Mouse (Mus musculus) granulocyte monocyte progenitor cell, adult 5-6 weeks (primary cell): ENCODE data around the gene C530025M09Rik. TPM values are rescaled to one million over a fixed set of nuclear protein-coding genes. Genes with fewer than 3 reads are reported as not detected.

Experiments used
- ATAC-seq: replicated peaks from 2 replicates; pipeline ENCODE4 v1.8.0; 2016; ENCODE audit warnings: mild to moderate bottlenecking, moderate TSS enrichment, inconsistent platforms; ENCODE audit not compliant: poor library complexity, severe bottlenecking
- total RNA-seq, 2 experiments: library from RNA; stranded (forward) in 1 of 2; stranded (reverse) in 1 of 2; fragments of 200-712, 200-1000 nt in 1 of 2; fragments of >200 nt in 1 of 2; fragmentation: Nextera tagmentation in 1 of 2; gene quantifications; 2 replicates each; pipeline ENCODE4 v1.2.3; 2014 to 2017

Gene C530025M09Rik
- total RNA-seq (2014; fragmentation: Nextera tagmentation) (not detected in 2 replicates), total RNA-seq (2017) (not detected in 2 replicates)

DNA sequence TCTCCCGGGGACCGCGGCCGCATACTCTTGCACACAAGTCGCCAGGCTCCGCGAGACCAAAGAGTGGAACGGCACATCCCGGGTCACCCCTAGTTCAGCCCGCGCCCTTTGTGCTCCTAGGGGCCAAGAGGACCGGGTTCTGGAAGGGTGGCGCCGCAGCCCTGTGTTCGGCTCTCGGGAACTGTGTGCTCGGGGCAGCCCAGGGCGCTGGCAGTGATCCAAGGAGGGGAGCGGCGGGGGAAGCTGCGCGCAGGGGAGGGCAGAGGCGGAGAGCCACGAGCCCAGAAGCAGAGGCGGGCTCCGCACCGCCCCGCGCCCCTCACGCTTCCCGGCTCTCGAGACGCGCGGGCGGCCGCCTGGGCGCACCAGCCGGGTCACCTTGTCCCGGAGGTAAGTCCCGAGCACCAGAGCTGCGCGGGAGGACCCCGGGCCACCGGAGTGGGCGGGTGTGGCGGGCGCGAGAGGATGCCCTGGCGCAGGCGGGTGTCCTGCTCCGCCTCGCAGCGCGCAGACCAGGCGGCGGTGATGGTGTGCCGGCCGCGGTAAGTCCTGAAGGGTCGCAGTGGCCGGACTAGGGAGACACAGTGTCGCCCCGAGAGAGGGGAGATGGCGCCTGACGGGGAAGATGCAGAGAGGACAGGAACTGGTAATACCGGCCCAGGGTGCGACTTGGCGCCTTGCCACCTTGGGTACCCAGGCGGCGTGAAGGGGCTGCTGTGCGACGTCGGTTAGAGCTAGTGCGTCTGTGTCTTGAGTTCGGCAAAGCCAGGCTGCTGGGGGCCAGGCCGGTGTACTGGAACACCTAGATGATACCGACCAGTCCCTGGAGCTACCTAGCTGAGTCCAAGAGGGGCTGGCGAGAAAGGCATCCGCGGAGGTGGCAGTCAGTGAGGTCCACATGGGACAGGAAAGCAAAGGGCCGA lies at the start of gene C530025M09Rik:
Gene C530025M09Rik, minus strand, starts transcription at position 678 of the 923 bp plus-strand sequence.
- ATAC-seq = peak; percentile 24; the same call in 1 of the 2 replicates

DNA sequence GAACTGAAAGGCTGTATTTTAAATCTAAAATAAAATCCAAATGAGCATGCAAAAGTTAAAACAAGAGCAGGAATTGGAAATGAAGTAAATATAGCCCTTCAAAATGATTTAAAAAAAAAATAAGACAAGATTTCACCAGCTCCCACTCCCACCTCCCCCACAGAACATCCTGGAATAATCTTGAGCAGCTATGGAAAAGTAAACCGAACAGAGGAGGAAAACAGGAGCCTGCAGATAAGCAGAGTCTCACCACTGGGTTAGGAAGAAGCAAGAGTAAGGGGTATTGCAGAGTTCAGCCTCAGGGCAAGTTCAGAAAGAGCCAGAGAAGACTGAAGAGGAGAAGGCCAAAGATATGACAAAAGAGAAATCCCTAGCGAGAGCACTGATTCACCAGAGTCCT lies 46.9 kb upstream of the C530025M09Rik start:
- no peak for ATAC-seq

DNA sequence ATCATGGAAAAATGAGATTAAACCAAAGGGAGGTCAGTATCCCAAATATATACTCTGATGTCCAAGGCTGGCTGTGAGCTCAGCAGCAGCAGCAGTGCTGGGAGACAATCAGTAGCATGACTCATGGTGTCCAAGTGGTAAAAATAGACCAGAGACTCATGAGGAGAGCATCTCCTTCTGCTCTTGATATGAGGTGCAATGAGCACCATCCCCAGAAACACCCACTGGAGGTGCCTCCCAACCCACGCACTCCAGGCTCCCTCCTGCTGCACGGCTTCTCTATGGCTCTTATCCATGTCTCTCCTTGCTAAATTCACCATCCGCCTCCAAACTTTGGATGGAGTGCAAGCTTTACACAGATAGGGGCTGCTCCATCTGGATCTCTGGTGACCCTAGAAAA lies 42.3 kb upstream of the C530025M09Rik start:
- ATAC-seq = no peak

DNA sequence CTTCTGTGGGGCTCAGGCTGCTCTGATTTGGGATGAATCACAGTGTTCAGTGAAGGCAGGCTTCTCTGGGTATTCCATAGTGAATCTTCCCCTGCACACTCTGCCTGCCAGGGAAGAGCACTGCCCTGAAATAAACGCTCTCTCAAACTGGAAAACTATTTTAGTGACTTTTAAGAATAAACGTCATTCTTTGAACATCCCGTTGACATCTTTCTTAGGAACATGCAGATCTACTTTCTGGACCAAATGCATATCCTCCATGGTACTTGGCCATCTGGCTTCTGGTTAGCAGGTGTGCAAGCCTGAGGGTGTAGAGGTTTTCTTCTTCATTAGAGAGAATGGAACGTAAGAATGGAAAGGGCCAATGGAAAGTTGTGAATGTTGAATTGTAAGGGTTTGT lies 41.5 kb upstream of the C530025M09Rik start:
- no peak for ATAC-seq

DNA sequence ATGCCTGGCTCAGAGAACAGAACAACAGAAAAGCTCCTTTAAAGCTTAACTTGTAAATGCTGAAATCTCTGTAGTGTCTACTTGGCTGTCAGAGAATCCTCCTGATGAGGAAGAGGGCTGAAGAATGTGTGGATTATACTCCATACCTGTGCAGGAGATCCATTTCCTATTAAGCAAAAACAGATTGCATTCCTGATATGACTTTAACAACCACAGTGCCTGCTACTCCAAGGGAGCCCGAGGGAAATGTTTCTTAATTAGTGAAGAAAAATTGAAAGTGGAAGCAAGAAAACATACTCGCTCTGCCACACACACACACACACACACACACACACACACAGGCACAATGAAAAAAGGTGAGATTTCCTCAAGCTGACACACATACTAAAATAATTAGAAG lies 39.5 kb upstream of the C530025M09Rik start:
- ATAC-seq = no peak

GRCm38 (mm10) chr2:149865914-149866435 lies 35.0 kb upstream of the C530025M09Rik start:
- ATAC-seq = no peak

DNA sequence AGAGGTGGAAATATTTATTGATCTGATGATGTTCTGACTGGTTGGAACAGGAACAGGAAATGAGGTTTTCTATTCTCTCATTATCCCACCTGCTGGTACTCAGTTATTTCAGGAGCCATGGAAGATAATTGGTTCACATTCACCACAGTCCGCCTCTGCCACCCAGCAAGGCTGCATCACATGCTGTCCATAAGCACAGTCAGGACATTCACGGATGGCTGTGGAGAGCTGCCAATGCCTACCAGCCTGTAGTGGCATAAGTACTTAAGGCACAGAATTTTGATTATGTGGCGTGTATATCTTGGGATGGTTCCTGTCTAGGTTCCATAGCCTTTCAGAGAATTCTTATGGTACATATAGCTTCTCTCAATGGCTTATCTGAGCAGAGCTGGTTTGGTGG lies 30.0 kb upstream of the C530025M09Rik start:
- no peak for ATAC-seq

GRCm38 (mm10) chr2:149848778-149849177 lies 17.8 kb upstream of the C530025M09Rik start:
- no peak for ATAC-seq

DNA sequence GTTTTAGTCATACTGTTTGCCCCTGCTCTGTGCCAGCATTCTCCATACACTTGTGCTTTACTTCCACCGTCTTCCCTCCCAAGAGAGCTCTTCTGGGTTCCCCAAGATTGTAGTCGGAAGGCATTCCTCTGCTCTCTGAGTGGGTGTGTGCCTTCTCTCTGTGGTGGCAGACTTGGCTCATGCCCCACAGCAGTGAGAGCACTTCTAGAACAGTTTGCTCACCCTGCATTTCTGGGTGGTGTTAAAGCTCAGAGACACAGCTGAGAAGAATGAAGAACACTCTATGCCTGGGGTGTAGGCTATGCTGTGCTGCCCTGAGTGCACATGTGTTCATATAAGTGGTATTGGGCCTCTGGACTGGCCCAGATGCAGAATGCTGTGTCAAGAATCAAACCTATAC lies 13.6 kb upstream of the C530025M09Rik start:
- ATAC-seq = no peak

DNA sequence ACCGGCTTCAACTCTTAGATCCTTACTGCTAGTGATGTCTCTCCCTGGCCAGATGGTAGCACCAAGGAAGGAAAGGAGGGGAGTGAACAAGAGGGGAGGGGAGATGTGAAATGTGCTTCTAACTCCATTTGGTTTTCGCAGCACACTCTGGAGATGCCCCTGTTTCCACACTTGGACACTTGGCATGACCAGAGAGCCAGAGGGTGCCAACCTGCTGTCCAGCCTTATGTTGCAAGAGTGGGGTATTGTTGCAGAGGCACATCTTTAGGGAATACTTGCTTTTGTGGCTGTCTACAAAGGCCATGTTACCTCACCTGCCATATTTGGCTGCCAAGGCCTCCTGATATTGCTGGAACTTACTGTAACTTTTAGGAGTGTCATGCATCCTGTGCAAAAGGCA lies 8.7 kb upstream of the C530025M09Rik start:
- ATAC-seq = no peak

- no peak for ATAC-seq
Observed at GRCm38 (mm10) chr2:149836471-149837135, 5.6 kb upstream of the C530025M09Rik start.

DNA sequence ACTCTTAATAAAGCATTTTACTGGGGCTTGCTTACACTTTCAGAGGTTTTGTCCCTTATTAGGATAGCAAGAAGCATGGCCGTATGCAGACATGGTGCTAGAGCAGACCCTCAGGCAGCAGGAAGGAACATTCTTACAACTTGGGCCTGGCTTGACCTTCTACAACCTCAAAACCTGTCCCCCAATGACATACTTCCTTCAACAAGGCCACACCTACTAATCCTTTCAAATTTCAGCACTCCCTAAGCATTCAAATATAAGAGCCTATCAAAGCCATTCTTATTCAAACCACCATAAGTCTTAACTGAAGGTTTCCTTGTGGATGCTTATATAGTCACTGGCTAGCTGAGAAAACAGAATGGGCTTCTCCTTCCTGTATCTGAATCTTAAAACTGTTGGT lies 4.1 kb upstream of the C530025M09Rik start:
- ATAC-seq = no peak

- no peak for ATAC-seq
Observed at GRCm38 (mm10) chr2:149832301-149832700, 1.3 kb upstream of the C530025M09Rik start.

DNA sequence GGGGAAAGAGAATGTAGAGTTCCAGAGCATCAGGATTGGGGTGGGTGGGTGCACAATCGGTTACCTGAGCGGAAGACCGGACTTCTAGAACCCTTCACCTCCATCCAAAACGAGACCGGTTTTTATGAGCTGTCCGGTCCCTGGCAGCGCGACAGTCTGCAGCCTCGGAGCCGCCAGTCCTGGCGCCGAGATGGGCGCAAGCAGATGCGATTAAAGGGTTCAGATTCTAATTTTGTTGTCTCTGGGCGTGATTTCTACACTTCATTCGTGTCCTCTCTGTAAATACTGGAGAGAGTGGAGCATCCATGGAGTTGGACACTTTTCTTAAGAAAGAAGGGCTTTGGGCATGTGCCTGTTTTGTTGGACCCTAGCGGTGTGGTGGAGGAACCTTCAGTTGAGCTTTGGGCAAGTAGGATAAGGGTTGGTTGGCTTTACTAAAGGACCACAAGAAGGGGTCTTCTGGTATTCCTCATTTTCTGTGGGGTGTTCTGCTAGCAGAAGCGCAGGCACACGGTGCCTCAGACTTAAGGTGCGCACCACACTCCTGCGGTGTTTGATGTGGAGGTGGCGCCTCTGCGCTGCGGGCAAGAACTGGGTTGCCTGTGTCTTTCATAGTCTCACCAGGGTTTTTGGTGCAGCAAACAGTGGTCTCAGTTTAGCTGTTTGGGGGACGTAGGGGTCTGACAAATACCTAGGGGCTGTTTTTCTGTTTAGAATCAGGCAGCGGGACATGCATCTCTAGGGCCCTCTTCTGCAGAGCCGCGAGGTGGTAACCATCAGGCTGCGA lies 639 bp upstream of the C530025M09Rik start:
- ATAC-seq = no peak

GRCm38 (mm10) chr2:149829955-149830535 lies 968 bp downstream of the C530025M09Rik start:
- no peak; the same call in 1 of the 2 replicates for ATAC-seq

- no peak for ATAC-seq
Observed at GRCm38 (mm10) chr2:149828911-149829310, 2.1 kb downstream of the C530025M09Rik start, which contains the start of gene Syndig1. Syndig1 (plus strand) TSS chr2:149829211.

- no peak for ATAC-seq
Observed at GRCm38 (mm10) chr2:149820201-149820600, 10.8 kb downstream of the C530025M09Rik start.

DNA sequence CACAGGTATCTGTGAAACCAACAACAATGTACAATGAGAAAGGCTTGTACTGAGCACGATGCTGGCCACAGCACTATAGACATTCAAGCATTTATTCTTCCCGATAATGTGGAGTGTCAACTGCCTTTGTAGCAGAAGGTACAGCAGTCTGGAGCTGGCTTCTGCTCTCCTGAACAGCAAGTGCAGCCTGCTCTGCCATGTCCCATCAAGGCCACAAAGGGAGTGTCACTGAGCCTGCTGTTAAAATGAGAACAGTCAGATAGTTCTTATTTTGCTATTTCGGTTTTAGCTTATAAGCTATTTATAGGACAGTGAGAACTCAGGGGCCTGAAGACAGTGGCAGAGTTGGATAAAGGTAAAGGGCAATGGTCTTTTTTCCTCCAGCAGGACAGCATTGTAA lies 11.3 kb downstream of the C530025M09Rik start:
- no peak for ATAC-seq

DNA sequence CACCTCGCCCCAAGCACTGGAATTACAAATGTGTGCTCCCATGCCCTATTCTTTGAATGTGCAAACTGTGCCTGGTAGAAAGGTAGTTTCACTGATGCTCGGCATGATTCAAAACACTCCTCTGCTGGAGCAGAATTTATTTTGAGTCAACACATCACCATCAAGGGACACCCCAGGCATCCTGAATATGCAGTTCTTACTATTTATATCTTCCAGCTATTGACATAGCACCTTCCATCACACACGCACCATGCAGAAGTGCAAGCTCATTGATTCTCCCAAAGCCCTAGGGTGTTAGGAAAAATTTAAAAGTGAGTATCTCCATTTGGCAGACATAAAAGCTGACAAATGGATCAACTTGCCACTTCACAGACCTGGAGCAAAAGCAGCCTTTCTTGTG lies 12.6 kb downstream of the C530025M09Rik start:
- ATAC-seq = no peak

- no peak for ATAC-seq
Observed at GRCm38 (mm10) chr2:149812899-149813298, 18.1 kb downstream of the C530025M09Rik start.
